Mouse (Mus musculus) retina, postnatal 1 day (tissue): ENCODE measurements around the gene 4930562C15Rik.
"Not testable (repeated sequence)": the region's sequence is repeated elsewhere in the genome, so short reads cannot be mapped to it uniquely, and the experiment has no call there.

Source experiments
- DNase-seq: peaks from one replicate; pipeline ENCODE4 v3.0.0-alpha.2; 2012

Gene 4930562C15Rik

DNA sequence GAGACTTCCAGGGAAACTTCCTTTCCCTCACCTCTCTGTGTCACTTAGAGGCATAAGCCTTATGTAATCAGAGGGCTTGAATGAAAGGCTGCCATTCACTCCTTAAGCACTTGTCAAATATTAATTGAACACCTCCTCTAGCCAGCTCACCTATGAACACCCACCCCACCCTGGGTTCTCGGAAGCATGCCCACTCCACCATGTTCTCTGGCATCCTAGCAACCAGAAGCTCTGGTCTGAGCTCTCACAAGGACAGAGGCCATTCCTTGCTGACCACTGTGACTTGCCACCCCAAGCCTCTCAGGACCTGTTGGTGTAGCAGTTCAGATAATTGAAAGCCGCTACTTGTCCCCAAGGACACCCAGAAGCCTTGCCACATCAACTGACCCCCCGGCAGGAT is at the start of gene 4930562C15Rik:
4930562C15Rik (plus strand) TSS at position 226 of the 400 bp plus-strand sequence.
- no peak for DNase-seq

DNA sequence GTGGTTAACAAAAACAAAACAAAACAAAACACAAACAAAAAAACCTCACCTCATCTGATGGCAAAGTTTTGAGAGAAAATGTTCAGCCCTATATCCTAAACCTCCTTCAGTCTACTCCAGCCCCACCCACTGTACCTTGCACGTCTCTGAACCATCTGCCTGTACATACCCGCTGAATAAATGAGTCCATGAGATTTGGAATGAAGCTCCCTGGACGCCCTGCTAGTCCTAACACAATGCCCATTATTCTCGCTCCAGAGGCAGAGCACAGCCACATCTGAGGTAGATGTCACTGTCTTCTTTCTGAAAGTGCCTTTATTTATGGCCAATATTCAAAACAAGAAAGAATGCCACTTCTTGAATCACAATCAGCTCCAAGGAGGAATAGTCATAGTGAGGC is 49.5 kb upstream of the 4930562C15Rik start:
- peak; percentile 44 for DNase-seq

DNA sequence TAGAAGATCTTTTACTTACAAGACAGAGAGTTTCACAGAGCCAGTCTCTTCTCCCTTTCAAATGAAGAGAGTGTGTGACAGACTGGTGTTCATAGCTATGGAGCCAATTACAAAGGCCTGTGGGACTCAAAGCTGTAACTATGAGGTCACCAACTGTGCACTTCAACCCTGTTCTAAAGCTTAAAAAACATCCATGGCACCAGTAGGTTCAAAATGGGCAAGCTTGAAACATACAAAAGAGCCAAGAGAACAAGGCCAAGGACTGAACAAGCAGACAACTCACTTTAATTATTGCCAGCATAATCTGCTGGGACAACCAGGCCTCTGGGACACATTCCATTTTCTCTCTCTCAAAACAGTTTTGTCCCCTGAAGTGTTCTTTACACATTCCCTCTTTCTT is 47.0 kb upstream of the 4930562C15Rik start:
- DNase-seq = no peak

DNA sequence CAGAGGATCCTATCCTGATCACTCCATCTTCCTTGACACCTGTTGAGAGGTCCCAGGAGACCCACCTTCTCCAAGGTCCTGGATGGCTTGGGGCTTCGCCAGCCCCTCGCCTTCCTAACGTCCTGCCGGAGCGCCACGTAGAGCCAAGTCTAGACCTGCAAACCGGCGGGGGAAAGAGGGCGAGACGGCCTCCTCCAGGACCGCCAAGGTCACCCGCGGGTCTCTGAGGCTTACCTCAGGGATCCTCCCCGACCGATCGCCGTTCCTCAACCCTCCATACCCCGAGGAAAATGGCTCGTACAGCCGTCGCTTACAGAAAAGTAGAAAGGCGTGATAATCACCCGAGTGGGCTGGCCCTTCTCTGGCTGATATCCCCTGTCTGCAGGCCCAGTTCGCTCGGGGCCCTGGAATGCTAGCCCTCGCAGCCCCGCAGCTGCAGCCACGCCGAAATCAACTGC is 45.9 kb upstream of the 4930562C15Rik start:
- no peak for DNase-seq

DNA sequence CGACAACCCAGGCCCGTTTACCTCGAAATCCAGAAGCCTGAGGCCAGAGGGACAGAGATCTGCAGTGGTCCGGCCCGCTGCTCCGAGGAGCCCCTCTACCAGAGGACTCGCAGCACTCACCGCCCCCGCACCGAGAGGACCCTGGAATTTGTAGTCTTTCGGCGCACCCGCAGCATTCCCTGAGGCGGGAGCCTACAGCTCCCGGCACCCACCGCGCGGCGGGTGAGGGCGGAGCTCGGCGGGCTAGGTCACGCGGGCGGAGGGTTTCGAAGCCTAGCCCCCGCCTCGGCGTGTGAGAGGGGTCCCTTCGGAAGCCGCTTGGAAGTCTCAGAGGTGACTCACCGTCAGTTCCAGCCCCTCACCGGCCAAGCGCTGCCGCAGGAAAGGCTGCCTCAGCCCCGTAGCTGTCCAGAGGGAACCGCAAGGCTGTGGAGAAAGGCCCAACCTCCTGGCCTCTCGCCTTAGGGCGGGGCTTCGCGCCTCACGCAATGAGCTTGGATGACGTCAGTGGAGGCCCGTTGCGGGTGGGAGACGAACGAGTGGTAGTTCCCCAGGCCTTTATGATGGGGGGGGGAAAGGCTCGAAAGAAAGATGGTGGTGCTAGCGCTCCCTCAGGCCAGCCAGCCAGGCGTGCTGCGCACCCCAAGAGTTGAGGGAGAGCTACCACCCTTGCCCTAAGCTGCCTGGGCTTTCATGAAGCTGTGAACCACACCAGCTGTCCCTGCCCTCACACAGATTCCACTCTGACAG is 45.2 kb upstream of the 4930562C15Rik start, which contains the start of gene Cdip1:
Cdip1 (minus strand) TSS at position 483 of the 750 bp plus-strand sequence.
- DNase-seq = peak; percentile 97

DNA sequence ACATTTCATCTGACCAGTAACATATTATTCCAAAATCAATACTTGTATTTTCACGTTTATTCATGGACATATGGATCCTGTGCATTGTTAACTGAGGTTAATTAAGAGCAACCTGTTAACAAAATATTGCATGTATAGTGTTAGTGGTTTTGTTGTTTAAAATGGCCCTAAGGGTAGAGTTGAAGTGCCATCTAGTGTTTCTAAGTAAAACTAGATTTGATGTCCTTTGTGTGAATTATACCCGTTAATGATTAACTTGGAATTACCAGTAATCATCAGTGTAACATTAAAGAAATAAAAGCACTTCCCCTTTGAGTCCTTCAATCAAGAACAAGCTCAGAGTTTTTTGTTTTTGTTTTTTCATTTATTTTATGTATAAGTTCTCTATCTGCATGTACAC is 43.9 kb upstream of the 4930562C15Rik start:
- DNase-seq = no peak

DNA sequence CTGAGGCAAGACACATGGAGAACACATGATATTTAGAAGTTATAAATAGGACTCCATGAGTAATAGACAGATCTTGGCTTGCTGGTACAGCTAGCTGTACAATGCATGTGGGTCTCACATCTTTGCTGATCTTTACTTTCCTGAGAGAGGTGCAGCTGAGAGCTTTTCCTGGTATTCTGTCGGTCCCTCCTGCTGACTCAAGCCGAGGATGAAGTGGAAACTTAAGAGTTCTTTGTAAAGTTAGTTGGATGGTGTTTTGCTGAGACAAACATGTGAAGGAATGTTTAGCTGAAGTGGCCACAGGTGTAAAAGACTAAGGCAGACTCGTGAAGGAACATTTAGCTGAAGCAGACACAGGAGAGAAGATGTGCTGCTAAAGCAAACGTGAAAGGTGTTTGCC is 38.6 kb upstream of the 4930562C15Rik start:
- DNase-seq = no peak

DNA sequence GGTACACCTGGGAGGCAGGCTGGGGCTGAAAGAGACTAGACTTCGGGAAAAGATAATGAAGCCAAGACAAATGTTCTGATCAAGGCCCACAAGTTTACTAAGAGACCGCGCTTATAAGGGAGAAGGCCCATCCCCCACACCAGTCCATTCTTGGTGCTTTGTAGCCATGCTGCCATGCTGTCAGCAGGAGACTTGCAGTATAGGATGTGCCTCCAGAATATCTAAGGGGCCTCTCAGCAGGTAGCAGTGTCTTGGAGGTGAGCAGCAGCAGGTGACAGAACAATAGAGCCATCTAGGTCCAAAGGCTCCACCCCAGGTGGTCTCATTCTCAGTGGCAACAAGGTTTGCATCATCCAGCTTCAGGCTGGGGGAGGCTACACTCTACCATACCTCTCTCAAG is 16.9 kb upstream of the 4930562C15Rik start:
- DNase-seq = no peak

DNA sequence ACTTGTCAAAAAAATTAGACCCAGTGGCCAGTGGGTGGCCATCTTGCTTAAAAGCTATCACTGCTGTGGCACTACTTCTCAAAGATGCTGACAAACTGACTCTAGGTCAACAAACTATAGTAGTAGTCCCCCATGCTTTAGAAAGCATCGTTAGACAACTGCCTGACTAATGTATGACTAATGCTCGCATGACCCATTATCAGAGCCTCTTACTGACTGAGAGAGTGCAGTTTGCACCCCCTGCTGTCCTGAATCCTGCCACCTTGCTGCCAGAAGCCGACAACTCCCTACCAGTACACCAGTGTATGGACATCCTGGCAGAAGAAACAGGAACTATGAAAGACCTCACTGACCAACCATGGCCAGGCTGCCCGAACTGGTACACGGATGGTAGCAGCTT is 10.8 kb upstream of the 4930562C15Rik start:
- not testable (repeated sequence) for DNase-seq

DNA sequence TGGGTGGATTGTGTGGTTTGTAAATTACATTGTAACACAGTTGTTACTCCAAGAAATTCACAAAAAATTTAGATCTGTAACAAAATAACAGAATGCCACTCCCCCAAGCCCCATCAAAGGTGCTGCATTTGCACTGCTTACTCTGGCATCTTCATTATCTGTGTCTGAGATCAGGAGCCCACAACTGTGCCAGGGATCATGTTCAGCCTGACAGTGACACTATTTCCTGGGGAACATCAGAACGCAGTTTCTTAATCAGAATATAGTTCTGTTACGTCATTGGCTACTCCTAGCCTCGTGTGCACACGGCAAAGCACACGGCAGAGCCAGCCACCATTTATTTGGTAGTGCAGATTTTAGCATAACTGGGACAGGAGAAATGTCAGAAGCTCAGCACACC is 7.6 kb upstream of the 4930562C15Rik start:
- DNase-seq = no peak

DNA sequence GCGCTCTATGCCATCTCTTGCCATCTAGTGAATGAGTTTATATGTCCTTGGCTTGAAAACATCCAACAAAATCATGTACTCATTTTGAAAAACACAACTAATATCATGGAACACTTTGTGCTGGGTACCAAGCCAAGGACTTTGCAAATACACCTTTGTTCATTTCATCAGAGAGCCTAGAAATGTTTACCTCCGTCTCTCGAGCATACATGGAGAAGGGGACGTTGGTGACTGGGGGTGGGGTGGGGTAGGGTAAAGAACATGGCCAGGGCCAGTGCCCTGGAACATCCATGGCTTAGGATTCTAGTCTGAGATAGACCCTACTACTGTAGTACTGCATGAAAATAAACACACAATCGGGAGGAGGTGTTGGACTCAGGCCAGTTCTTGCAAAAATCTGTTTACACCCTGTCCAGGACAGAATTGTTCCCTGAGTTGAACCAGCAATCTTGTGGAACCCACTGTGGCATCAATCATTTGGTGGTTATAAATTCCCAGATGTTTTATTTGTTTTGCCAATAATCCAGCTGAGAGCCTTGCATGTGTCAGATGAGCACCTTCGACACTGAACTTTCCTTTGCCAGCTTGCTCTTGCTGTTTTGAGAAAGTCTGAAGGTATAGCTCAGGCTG is 5.8 kb upstream of the 4930562C15Rik start:
- no peak for DNase-seq

DNA sequence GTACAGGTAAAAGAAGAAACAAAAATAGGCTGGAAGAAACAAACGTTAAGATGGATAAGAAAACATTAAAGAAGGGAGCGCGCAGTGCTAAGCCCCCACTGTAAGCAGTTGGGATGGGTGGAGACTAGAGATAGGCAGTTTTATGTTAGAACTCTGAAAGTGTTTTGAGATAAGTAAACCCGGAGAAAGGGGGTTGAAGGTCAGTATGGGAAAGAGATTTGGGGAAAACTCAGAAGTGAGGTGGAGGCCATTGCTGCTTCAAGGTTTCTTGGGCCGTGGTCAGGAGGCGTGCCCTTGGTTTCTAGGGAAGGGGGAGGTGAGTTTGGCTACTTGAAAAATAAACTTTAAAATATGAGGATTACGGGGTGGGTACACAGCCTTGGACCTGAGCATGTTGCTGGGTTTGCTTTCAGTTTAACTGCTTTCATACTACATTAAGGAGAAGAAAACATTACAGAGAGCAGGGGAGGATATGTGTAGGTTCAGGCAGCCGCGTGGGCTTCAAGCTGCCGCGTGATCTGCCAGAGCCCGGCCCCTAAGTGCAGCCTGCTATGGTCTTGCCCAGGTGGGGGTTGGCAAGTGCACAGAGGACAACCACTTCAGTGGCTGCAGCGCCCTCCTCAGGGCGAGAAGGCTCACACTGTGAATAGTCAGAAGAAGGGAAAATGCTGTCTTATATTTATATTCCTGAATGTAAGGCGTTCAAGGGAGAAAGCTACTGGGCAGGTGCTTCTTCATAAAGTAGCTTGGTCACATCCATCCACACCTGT is 3.4 kb upstream of the 4930562C15Rik start:
- DNase-seq = no peak

DNA sequence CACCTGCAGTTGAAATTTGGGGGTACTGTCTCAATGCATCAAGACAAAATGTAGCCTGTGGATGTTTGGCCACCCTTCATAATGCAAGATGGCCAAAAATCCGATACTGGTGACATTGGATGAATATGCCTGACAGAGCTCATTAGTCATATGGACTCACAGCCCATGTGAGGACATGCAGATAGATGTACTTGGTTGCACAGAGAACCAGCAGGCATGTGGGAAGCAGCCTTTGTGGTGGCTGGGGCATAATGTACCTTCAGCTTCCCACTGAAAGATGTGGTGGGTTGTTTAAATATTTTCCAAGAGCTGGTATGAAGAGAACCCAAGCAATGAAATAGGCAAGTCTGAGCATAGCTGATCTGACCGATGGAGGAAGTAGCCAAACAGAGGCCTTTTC is 1.4 kb upstream of the 4930562C15Rik start:
- no peak for DNase-seq

DNA sequence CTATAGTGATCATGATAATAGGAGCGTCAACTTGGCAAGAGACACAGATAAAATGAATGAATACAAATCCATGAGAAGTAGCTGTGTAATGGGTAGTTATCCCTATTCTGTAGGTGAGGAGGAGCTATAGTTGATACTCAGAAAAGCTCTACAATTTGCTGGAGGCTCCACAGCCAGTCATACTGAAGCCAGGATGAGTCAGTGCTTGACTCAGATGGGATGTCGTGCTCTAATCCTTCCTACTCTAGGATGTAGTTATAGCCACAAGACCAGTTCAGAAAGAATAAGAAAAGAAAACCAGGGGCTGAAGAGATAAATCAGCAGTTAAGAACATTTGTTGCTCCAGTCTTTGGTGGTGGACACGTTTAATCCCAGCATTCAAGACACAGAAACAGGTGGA is 2.4 kb downstream of the 4930562C15Rik start:
- no peak for DNase-seq

DNA sequence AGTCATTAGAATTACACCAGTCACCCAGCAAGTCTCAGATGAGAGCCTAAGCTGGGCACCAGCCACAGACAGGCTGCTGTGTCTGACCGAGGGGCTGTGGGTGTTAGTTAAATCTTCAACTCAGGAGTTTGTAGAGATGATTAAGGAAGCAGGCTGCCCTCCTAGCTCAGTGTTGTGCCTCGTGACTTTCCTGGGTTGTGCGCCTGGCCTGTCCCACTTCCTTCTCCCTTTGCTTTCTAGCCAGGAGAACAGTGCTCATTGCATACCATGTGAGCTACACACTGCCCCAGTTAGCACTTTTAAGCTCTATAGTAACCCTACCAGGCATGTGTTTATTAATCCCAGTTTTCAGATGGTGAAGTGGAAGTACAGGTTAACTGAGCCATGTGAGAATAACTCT is 4.3 kb downstream of the 4930562C15Rik start:
- DNase-seq = no peak

DNA sequence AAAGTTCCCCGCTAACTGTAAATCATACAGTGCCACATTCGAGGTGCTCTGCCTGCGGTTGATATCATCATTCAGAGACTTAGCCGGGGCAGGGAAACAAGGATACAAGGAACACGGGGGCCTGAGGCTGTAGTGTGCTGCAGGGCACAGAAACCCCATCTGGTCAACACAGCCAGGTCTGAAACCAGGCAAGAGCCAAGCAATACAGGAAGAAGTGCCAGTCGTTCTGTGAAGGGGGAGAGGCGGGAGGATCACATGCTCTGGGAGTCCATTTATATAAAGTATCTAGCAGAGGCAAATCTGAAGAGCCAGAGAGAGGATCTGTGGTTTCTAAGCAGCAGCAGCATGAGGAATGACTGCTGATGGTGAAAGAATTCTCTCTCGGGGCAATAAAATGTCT is 5.0 kb downstream of the 4930562C15Rik start:
- no peak for DNase-seq

DNA sequence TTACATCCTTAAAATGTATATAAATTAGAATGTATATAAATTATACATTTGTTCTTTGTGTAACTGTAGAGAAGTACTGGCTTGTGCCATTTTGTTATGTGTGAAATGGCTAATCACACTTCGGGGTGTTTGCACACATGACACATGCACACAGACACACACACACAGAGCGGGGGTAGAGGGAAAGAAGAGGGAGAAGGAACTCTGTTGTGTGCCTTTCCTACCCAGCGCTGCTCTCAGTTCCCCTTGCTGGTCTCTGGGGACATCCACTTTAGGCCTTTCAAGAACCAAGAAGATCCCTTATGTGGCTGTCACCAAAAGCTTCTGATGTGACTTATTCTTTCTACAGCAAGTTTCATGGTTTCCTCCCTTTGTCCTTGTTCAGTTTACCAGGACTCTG is 11.8 kb downstream of the 4930562C15Rik start:
- DNase-seq = no peak

DNA sequence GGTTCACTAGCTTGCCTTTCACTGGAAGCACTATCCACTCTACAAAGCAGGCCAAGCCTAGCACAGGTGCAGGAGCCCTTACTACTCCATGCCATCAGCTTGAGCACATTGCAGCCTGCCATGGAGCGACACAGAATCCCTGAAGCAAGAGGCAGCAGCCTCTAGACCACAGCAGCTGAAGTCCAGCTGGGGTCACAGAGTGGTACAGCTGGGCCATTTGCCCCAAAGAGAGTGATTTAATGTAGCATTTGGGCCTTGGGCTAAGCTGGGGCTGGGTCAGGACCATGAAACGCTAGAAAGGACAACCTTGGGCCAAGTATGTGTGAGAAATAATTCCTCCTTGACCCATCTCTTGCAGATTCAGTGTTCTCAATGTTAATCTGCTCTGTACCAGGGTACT is 12.9 kb downstream of the 4930562C15Rik start:
- no peak for DNase-seq

DNA sequence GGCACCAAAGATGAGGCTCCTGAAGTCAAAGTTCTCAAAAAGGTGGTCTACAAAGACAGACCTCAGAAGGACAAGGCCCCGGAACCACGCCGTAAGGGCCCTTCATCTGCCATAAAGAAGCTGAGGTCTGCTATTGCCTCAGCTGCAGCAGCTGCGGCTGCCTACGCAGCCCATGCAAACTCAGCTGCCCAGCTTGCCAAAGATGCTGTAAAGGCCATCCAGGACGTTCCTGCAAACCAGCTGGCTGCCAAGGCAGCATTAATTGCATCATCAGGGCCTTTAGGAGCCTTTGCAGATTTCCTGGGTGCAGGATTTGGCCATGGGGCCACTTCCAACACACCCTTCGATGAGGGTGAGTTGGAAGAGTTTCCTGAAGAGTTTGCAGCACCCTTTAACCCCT is 15.1 kb downstream of the 4930562C15Rik start:
- no peak for DNase-seq

DNA sequence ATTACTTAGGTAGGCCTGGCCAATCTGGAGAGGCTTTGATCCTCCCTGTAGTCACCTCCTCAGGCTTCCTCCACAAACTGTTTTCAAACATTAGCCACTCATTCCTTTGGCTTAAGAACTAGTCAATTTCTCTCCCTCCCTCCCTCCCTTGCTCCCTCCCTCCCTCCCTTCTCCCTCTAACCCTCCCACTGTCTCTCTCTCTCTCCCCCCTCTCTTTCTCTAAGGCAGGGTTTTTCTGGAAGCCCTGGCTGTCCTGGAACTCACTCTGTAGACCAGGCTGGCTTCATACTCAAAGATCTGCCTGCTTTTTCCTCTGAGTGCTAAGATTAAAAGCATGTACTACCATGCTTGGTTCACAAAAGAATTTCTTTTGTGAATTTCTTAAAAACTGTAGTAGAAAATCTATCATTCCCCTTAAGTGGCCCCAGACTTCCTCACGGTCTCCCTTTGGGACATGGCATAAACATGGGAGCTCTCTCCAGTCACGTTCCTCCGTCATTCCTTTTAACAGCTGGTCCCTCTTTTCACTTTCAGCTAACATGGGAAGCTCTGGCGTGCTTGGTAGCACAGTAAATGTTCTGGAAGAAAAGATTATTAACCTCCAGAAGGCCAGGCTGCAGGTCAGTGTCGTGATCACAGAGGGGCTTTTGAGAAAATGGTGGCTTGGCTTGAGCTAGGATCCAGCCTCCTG is 15.9 kb downstream of the 4930562C15Rik start:
- no peak for DNase-seq

DNA sequence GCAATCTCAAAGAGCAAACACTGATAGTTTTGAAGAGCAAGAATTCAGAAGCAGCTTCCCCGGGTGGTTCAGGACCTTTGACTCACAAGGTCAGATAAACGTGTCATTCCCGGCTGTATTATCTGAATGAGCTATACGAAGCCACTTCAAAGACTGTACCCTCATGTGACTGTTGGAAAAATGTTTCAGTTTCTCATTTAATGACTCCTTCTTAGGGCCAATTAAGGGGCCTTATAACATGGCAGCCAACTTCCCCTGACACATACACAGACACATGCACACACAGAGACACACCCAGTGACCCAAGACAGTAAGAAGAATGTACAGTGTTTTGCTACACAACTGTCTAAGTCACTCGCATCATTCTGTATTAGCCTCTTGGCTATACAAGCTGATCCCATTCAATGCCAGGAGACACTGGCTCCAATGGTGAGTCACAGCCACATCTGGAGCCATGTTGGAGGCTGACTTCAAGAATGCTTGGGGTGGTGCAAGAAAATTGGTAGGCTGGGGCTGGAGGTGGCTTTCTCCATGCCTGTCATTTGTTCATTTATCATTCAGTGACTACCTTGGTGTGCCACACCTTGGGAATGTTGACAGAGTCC is 19.9 kb downstream of the 4930562C15Rik start:
- no peak for DNase-seq

DNA sequence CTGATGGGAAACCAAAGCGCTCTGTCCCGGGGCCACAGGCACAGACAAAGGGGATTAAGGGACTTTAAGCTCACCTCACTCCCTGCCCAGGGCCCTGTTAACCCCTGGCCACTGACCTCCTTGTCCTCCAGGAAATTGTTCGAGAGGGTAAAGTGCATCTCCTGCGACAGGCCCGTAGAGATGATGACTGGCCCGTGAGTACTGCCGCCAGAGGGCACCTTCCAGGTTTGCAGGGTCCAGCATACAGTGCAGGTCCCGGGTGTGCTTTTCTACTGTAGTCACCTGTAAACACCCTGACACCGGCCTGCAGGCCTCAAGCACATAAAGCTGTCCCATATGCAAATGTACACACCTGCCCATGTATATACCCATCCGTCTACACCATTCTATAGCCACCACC is 26.2 kb downstream of the 4930562C15Rik start:
- no peak for DNase-seq
